Mouse (Mus musculus): ENCODE results near the gene Mitf. TPM values are rescaled to one million over a fixed set of nuclear protein-coding genes. Genes with fewer than 3 reads are reported as not detected.

Mitf gene
- polyA plus RNA-seq, 1 experiment from 2014 or later: 0.30 TPM

DNA sequence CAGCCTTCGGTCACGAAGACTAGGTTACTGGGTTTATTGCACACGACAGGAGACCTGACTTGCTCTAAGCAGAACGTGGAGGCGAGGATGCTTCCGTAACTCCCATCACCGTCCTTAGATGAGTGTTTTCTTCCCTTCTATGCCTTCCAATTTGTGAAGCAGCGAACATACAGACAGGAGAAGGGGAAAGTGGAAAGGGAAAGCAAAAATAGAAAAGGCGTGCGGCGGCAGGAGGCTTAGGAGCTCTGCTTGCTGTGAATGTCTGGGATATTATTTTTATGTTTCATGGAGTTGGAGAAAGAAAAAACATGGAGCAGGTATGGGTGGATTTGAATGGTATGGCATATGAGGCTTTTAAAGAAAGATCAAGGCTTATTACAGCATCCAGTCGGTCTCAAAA lies 186.7 kb downstream of the Mitf start:
- Histone ChIP-seq H3K9ac (ENCODE audit: low read length) (no peak overlapping the region), H3K4me2 (no peak overlapping the region), H3K27me3 (ENCODE audit: control insufficient read depth, insufficient read depth, low read length) (no peaks in the 10 kb centered on the region), H3K36me3 (ENCODE audit: control insufficient read depth, insufficient read depth, low read length) (no peaks in the 10 kb centered on the region), H3K27ac (ENCODE audit: low read depth, low read length) (no peak overlapping the region), H3K4me3 (ENCODE audit: low read depth, low read length) (no peak overlapping the region), H3K4me1 (ENCODE audit: control insufficient read depth, insufficient read depth, low read length) (no peaks in the 10 kb centered on the region), H3K9me3 (ENCODE audit: control insufficient read depth, low read length) (no peaks in the 10 kb centered on the region)
- ATAC-seq (ENCODE audit: low FRiP score) (no peak), DNase-seq (ENCODE audit: low spot score, missing footprints) (no peak)
- 91% methylated on average over 12 of the region's 12 CpGs for WGBS

DNA sequence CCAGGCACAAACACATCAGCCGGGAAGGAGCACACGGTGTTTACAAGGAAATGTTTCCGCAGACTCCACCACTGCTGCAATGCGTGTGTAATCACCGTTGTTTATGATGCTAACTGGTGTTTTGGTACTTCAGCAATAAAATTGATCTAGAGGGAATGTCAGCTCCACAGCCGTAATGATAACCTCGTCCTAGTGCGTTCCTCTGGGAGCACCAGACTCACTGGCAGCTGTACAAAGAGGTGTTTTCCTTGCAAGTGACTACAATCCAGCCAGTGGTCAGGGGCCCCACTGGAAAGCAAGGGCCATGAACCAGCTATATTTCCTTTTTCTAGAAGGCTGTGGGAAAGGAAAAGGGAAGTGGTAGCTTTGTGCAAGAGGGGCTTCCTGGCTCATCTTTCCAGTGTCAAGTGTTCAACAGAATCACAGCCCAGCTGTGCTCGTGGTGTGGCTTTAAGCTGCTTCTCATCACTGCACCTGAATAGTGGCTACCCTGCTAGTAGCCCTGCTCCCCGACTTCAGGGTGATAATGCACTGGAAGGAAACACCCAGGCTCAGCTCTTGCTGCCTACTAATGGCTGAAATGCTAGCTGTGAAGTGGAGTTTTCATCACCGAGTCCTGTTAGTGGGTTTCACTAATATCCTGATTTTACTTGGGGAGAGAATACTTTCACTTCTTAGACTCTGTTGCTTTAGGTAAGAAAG lies 188.9 kb downstream of the Mitf start:
- ATAC-seq (ENCODE audit: low FRiP score): no peak
- WGBS: 76% methylated on average over 11 of the region's 11 CpGs
- Histone ChIP-seq H3K4me2 (no peak overlapping the region), H3K27ac (ENCODE audit: low read depth, low read length) (no peak overlapping the region), H3K9ac (ENCODE audit: low read length) (no peak overlapping the region), H3K4me3 (ENCODE audit: low read depth, low read length) (no peak overlapping the region), H3K4me1 (ENCODE audit: control insufficient read depth, insufficient read depth, low read length) (no peaks in the 10 kb centered on the region), H3K27me3 (ENCODE audit: control insufficient read depth, insufficient read depth, low read length) (no peaks in the 10 kb centered on the region), H3K9me3 (ENCODE audit: control insufficient read depth, low read length) (no peaks in the 10 kb centered on the region), H3K36me3 (ENCODE audit: control insufficient read depth, insufficient read depth, low read length) (no peaks in the 10 kb centered on the region)
- DNase-seq (ENCODE audit: low spot score, missing footprints): no peak

DNA sequence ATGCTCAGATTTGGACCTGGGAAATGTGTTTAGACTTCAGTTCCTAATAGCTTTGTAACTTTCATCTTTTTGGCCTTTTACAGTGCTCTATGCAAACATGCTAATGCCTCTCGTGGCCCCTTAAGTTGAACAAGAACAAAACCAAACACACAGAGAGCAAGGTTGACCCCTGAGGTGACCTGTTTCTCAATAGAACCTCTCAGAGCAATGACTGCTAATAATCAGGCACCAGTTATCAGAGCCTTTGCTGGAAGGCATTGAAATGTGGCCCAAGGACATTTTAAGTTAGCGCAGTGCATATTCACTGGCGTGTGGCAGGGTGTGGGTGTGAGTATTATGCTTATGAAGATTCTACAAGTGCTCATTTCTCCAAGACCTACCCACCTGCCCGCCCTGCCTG lies 194.7 kb downstream of the Mitf start:
- ATAC-seq (ENCODE audit: low FRiP score) (no peak), DNase-seq (ENCODE audit: low spot score, missing footprints) (no peak)
- 52% methylated on average over 4 of the region's 4 CpGs for WGBS
- Histone ChIP-seq H3K4me2 (no peak overlapping the region), H3K36me3 (ENCODE audit: control insufficient read depth, insufficient read depth, low read length) (no peaks in the 10 kb centered on the region), H3K4me3 (ENCODE audit: low read depth, low read length) (no peak overlapping the region), H3K9me3 (ENCODE audit: control insufficient read depth, low read length) (no peaks in the 10 kb centered on the region), H3K4me1 (ENCODE audit: control insufficient read depth, insufficient read depth, low read length) (peaks cover 7% of the 10 kb centered on the region), H3K27me3 (ENCODE audit: control insufficient read depth, insufficient read depth, low read length) (no peaks in the 10 kb centered on the region), H3K9ac (ENCODE audit: low read length) (no peak overlapping the region), H3K27ac (ENCODE audit: low read depth, low read length) (no peak overlapping the region)

DNA sequence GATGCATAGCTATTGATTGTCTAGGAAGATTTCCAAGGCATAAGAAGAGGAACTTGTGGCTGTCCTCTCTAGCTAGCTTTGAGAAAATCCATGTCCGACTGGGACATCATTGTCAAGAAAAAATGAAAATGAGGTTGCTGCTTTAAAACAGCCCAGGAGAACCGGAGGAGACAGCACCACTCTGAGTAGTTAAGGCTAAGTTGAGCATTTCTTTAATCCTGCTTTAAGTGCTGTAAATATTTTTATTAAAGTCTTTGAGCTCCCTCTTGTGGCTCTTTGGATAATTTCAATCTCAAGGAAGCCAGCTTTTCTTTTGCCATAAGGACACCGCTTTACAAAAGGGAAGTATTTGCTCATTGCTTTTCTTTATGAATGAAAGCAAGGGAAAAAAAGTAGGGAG lies 196.3 kb downstream of the Mitf start:
- H3K9me3 ChIP-seq (ENCODE audit: control insufficient read depth, low read length): no peaks in the 10 kb centered on the region
- no peak overlapping the region for H3K9ac ChIP-seq (ENCODE audit: low read length)
- H3K27ac ChIP-seq (ENCODE audit: low read depth, low read length): no peak overlapping the region
- H3K4me2 ChIP-seq: no peak overlapping the region
- H3K4me1 ChIP-seq (ENCODE audit: control insufficient read depth, insufficient read depth, low read length): peaks cover 7% of the 10 kb centered on the region
- ATAC-seq (ENCODE audit: low FRiP score): no peak
- H3K36me3 ChIP-seq (ENCODE audit: control insufficient read depth, insufficient read depth, low read length): no peaks in the 10 kb centered on the region
- peak; percentile 95 for DNase-seq (ENCODE audit: low spot score, missing footprints)
- no peak overlapping the region for H3K4me3 ChIP-seq (ENCODE audit: low read depth, low read length)
- 28% methylated on average over 3 of the region's 3 CpGs for WGBS
- no peaks in the 10 kb centered on the region for H3K27me3 ChIP-seq (ENCODE audit: control insufficient read depth, insufficient read depth, low read length)

DNA sequence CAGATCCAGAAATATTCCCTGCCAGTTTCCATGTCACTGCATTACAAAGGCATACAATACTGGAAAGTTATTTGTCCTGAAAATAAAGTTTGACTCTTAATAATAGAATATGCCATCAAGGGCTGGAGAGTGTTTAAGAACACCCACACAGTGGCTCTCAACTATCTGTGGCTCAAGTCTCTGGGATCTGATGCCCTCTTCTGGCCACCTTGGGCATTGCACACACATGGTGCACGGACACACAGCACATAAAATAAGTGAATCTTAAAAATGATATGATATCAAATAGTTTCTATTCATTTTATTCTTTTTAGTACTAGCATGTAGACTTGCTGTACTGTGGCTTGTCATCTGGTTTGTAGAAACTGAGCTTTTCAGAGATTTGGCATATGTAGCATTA lies 198.7 kb downstream of the Mitf start:
- H3K27me3 ChIP-seq (ENCODE audit: control insufficient read depth, insufficient read depth, low read length): no peaks in the 10 kb centered on the region
- H3K4me2 ChIP-seq: no peak overlapping the region
- peaks cover 7% of the 10 kb centered on the region for H3K4me1 ChIP-seq (ENCODE audit: control insufficient read depth, insufficient read depth, low read length)
- H3K27ac ChIP-seq (ENCODE audit: low read depth, low read length): no peak overlapping the region
- no peaks in the 10 kb centered on the region for H3K9me3 ChIP-seq (ENCODE audit: control insufficient read depth, low read length)
- WGBS: 75% methylated on average over 1 of the region's 1 CpGs
- DNase-seq (ENCODE audit: low spot score, missing footprints) (no peak), ATAC-seq (ENCODE audit: low FRiP score) (no peak)
- H3K9ac ChIP-seq (ENCODE audit: low read length): no peak overlapping the region
- H3K36me3 ChIP-seq (ENCODE audit: control insufficient read depth, insufficient read depth, low read length): no peaks in the 10 kb centered on the region
- H3K4me3 ChIP-seq (ENCODE audit: low read depth, low read length): no peak overlapping the region

DNA sequence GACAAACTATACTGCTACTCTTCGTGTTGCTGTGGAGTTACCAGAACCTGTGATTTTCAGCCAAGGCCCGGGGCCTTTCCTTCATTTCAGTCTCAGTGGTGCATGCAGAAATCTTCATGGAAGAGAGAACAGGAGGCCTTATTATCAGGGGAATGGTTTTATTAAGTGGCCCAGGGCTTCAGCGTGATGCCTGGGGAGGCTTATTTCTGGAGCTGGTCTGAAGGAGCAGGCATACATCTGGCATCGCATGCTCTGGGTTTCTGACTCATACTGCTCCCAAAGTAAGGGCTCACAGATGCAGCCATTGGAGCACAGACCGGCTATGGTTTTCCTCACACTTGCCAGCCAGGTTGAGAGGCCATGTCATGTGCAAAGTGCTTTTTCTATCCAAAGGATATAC lies 208.2 kb downstream of the Mitf start:
- Histone ChIP-seq H3K9ac (ENCODE audit: low read length) (no peak overlapping the region), H3K9me3 (ENCODE audit: control insufficient read depth, low read length) (no peaks in the 10 kb centered on the region), H3K27ac (ENCODE audit: low read depth, low read length) (no peak overlapping the region), H3K36me3 (ENCODE audit: control insufficient read depth, insufficient read depth, low read length) (no peaks in the 10 kb centered on the region), H3K4me1 (ENCODE audit: control insufficient read depth, insufficient read depth, low read length) (no peaks in the 10 kb centered on the region), H3K4me3 (ENCODE audit: low read depth, low read length) (no peak overlapping the region), H3K4me2 (no peak overlapping the region), H3K27me3 (ENCODE audit: control insufficient read depth, insufficient read depth, low read length) (no peaks in the 10 kb centered on the region)
- no peak for DNase-seq (ENCODE audit: low spot score, missing footprints)
- ATAC-seq (ENCODE audit: low FRiP score): no peak
- WGBS: 84% methylated on average over 5 of the region's 5 CpGs

DNA sequence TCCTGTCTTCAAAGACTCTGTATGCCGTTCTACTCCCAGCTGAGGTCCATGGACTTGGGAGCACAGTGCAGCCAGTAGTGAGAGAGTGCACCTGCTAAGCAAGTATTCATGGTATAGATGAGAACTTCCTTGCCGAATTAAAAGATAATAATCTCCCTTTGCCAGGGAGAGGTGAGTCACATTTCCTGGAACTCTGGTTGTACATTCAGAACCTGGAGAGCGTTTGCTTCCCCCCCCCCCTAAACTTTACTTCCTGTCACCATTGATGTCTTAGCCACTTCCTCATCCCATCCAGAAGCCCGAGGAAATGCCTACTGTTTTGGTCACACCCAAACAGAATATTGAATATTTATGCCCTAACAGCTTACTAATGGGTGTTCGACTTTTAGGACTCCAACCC lies 209.0 kb downstream of the Mitf start:
- H3K36me3 ChIP-seq (ENCODE audit: control insufficient read depth, insufficient read depth, low read length): no peaks in the 10 kb centered on the region
- no peak overlapping the region for H3K27ac ChIP-seq (ENCODE audit: low read depth, low read length)
- no peak for ATAC-seq (ENCODE audit: low FRiP score)
- no peaks in the 10 kb centered on the region for H3K9me3 ChIP-seq (ENCODE audit: control insufficient read depth, low read length)
- DNase-seq (ENCODE audit: low spot score, missing footprints): no peak
- no peak overlapping the region for H3K4me2 ChIP-seq
- no peaks in the 10 kb centered on the region for H3K27me3 ChIP-seq (ENCODE audit: control insufficient read depth, insufficient read depth, low read length)
- WGBS: 88% methylated on average over 5 of the region's 5 CpGs
- H3K4me3 ChIP-seq (ENCODE audit: low read depth, low read length): no peak overlapping the region
- H3K4me1 ChIP-seq (ENCODE audit: control insufficient read depth, insufficient read depth, low read length): no peaks in the 10 kb centered on the region
- no peak overlapping the region for H3K9ac ChIP-seq (ENCODE audit: low read length)

DNA sequence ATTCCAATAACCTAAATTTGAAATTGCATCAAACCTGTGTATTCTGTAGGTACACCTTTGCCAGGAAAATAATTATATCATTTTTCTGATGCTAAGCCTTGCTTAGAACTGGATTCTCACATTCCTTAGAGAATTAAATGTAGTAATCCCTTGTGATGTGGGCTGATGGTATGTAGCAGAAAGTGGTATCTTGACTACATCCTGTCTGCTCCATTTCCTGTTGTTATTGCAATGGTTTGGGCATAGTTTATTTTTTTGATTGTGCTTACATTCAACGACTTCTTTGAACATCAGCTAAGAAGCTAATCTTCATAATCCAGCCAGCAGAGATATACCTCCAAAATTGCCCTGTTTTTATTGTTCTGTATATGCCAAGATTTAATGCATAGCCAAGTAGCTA lies 217.0 kb downstream of the Mitf start:
- DNase-seq (ENCODE audit: low spot score, missing footprints) (no peak), ATAC-seq (ENCODE audit: low FRiP score) (no peak)
- Histone ChIP-seq H3K4me3 (ENCODE audit: low read depth, low read length) (no peak overlapping the region), H3K36me3 (ENCODE audit: control insufficient read depth, insufficient read depth, low read length) (no peaks in the 10 kb centered on the region), H3K4me1 (ENCODE audit: control insufficient read depth, insufficient read depth, low read length) (no peaks in the 10 kb centered on the region), H3K4me2 (no peak overlapping the region), H3K27ac (ENCODE audit: low read depth, low read length) (no peak overlapping the region), H3K27me3 (ENCODE audit: control insufficient read depth, insufficient read depth, low read length) (no peaks in the 10 kb centered on the region), H3K9me3 (ENCODE audit: control insufficient read depth, low read length) (no peaks in the 10 kb centered on the region), H3K9ac (ENCODE audit: low read length) (no peak overlapping the region)
- 74% methylated on average over 1 of the region's 1 CpGs for WGBS

DNA sequence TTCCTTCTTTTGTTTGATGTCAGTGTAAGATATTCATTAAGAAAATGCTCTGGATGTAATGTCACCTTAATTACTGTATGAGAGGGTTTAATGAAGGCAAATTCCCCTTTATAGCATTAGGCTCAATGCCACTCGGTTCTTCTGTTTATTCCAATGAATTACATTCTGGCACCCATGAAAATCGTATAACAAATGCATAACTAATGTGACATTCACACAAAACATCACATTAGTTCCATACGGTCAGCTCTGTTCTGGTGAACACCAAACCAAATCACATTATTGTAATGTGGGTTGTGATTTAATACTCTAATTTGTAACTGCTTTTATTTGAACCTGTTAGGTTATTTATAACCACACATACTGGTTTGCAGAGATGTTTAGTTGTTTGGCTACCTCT lies 231.7 kb downstream of the Mitf start:
- Histone ChIP-seq H3K9me3 (ENCODE audit: control insufficient read depth, low read length) (no peaks in the 10 kb centered on the region), H3K27me3 (ENCODE audit: control insufficient read depth, insufficient read depth, low read length) (peaks cover 5% of the 10 kb centered on the region; the same call in 1 of the 2 replicates), H3K27ac (ENCODE audit: low read depth, low read length) (no peak overlapping the region), H3K36me3 (ENCODE audit: control insufficient read depth, insufficient read depth, low read length) (no peaks in the 10 kb centered on the region), H3K4me2 (no peak overlapping the region), H3K9ac (ENCODE audit: low read length) (no peak overlapping the region), H3K4me1 (ENCODE audit: control insufficient read depth, insufficient read depth, low read length) (no peaks in the 10 kb centered on the region), H3K4me3 (ENCODE audit: low read depth, low read length) (no peak overlapping the region)
- ATAC-seq (ENCODE audit: low FRiP score) (peak; percentile 54; the same call in 1 of the 2 replicates), DNase-seq (ENCODE audit: low spot score, missing footprints) (no peak)
- 59% methylated on average over 3 of the region's 3 CpGs for WGBS
